Comparison of ENCODE assay signal across 28 mouse cellular contexts in genomic region chr2:146488291-146488690, GRCm38 (mm10). TPM values are rescaled to one million over a fixed set of nuclear protein-coding genes. Genes with fewer than 3 reads are reported as not detected.
A peak's percentile ranks its signal among the peaks of the same experiment; 100 is the strongest.
DNase-seq lines count a peak whose midpoint lies in the region; ATAC-seq and TF ChIP-seq lines count a peak whose summit lies in the region.
"Had no signal": no experiment of that assay in that cellular context is flagged by ENCODE, and none has a peak within 500 bp of the region (broad histone marks: within the 10 kb centered on the region; RNA-seq: fewer than 3 reads in every experiment).

No protein-coding gene starts in this region.

- no peak for TF ChIP-seq CTCF in lung, postnatal 0 days (IDR thresholded peaks at IDR 0.05)
- TF ChIP-seq CTCF in stomach, postnatal 0 days (IDR thresholded peaks at IDR 0.05; ENCODE audit: low read depth), result no peak

- no peaks in the 10 kb centered on the region for H3K9me3 ChIP-seq in lung, postnatal 0 days (ENCODE audit: low read length)
- H3K9me3 ChIP-seq in intestine, embryonic 14.5 days (ENCODE audit: control insufficient read depth, low read length), result no peaks in the 10 kb centered on the region
- no peaks in the 10 kb centered on the region for H3K9me3 ChIP-seq in stomach, postnatal 0 days (ENCODE audit: control insufficient read depth, low read length)
- H3K9me3 ChIP-seq: embryonic facial prominence, embryonic 12.5 days; heart, embryonic 12.5 days; limb, embryonic 10.5 days; limb, embryonic 15.5 days; liver, embryonic 13.5 days; neural tube, embryonic 12.5 days had no signal

- peak; percentile 100 for TF ChIP-seq EP300 in lung, postnatal 0 days (IDR thresholded peaks at IDR 0.05)
- TF ChIP-seq EP300 in stomach, postnatal 0 days (optimal IDR thresholded peaks at IDR 0.05), result no peak

- no peak overlapping the region for H3K4me2 ChIP-seq in lung, postnatal 0 days (replicated peaks; ENCODE audit: low read depth, low read length)
- H3K4me2 ChIP-seq in intestine, embryonic 14.5 days (ENCODE audit: low read length), result no peak overlapping the region
- H3K4me2 ChIP-seq in stomach, postnatal 0 days (replicated peaks; ENCODE audit: low read depth), result no peak overlapping the region
- H3K4me2 ChIP-seq: embryonic facial prominence, embryonic 12.5 days; heart, embryonic 12.5 days; hindbrain, embryonic 14.5 days; limb, embryonic 15.5 days; liver, embryonic 13.5 days; midbrain, embryonic 11.5 days; neural tube, embryonic 12.5 days had no signal

- 0 out of 2 replicates have a peak, but pooled peaks cover 5% of the 10 kb centered on the region for H3K36me3 ChIP-seq in lung, postnatal 0 days (ENCODE audit: insufficient read depth, low read length)
- H3K36me3 ChIP-seq in intestine, embryonic 14.5 days (ENCODE audit: control insufficient read depth, insufficient read depth, low read length), result peaks cover 10% of the 10 kb centered on the region; the same call in 1 of the 2 replicates
- no peaks in the 10 kb centered on the region for H3K36me3 ChIP-seq in stomach, postnatal 0 days (ENCODE audit: control insufficient read depth, insufficient read depth, low read length)
- H3K36me3 ChIP-seq: embryonic facial prominence, embryonic 12.5 days; limb, embryonic 10.5 days; limb, embryonic 15.5 days had no signal

- peaks cover 8% of the 10 kb centered on the region; the same call in 1 of the 2 replicates for H3K4me1 ChIP-seq in lung, postnatal 0 days (ENCODE audit: insufficient read depth, low read depth, low read length)
- H3K4me1 ChIP-seq in intestine, embryonic 14.5 days (replicated peaks; ENCODE audit: control insufficient read depth, insufficient read depth, low read length), result no peaks in the 10 kb centered on the region
- no peaks in the 10 kb centered on the region for H3K4me1 ChIP-seq in stomach, postnatal 0 days (replicated peaks; ENCODE audit: control insufficient read depth, insufficient read depth)
- H3K4me1 ChIP-seq: embryonic facial prominence, embryonic 12.5 days; limb, embryonic 10.5 days; limb, embryonic 15.5 days; neural tube, embryonic 12.5 days had no signal

- ATAC-seq in lung, postnatal 0 days, result peak; percentile 94
- peak; percentile 55; the same call in 1 of the 2 replicates for ATAC-seq in intestine, embryonic 14.5 days (replicated peaks; ENCODE audit: low FRiP score, low TSS enrichment, low read depth)
- peak; percentile 92 for ATAC-seq in stomach, postnatal 0 days (ENCODE audit: low FRiP score, low TSS enrichment)
- ATAC-seq: CD4-positive, CD25-positive, alpha-beta regulatory T cell, adult 4 months; forebrain, embryonic 14.5 days had no signal

- no peak overlapping the region for H3K4me3 ChIP-seq in lung, postnatal 0 days (ENCODE audit: low read depth, low read length)
- H3K4me3 ChIP-seq in intestine, embryonic 14.5 days (ENCODE audit: low read depth, low read length), result no peak overlapping the region
- no peak overlapping the region for H3K4me3 ChIP-seq in stomach, postnatal 0 days (ENCODE audit: low read depth, low read length)
- H3K4me3 ChIP-seq: embryonic facial prominence, embryonic 12.5 days; heart, adult 2 months; heart, embryonic 12.5 days; limb, embryonic 10.5 days; limb, embryonic 15.5 days; liver, embryonic 13.5 days; myocyte; neural tube, embryonic 12.5 days had no signal

- H3K27me3 ChIP-seq in lung, postnatal 0 days (replicated peaks; ENCODE audit: insufficient read depth, low read length), result no peaks in the 10 kb centered on the region
- H3K27me3 ChIP-seq in intestine, embryonic 14.5 days (replicated peaks; ENCODE audit: control insufficient read depth, insufficient read depth, low read length), result no peaks in the 10 kb centered on the region
- no peaks in the 10 kb centered on the region for H3K27me3 ChIP-seq in stomach, postnatal 0 days (ENCODE audit: control insufficient read depth, insufficient read depth, low read length)
- H3K27me3 ChIP-seq: embryonic facial prominence, embryonic 12.5 days; heart, embryonic 12.5 days; limb, embryonic 15.5 days; liver, embryonic 13.5 days; neural tube, embryonic 12.5 days had no signal

- H3K9ac ChIP-seq in lung, postnatal 0 days (replicated peaks; ENCODE audit: low read depth), result no peak overlapping the region
- H3K9ac ChIP-seq in intestine, embryonic 14.5 days (ENCODE audit: low read length), result no peak overlapping the region
- no peak overlapping the region for H3K9ac ChIP-seq in stomach, postnatal 0 days (ENCODE audit: low read length)
- H3K9ac ChIP-seq: embryonic facial prominence, embryonic 12.5 days; heart, embryonic 12.5 days; hindbrain, embryonic 14.5 days; limb, embryonic 15.5 days; liver, embryonic 13.5 days; neural tube, embryonic 12.5 days had no signal

- 24% methylated on average over 3 of the region's 3 CpGs for WGBS in lung, postnatal 0 days
- 55% methylated on average over 3 of the region's 3 CpGs for WGBS in intestine, embryonic 14.5 days
- WGBS in stomach, postnatal 0 days, result 48% methylated on average over 3 of the region's 3 CpGs

- H3K27ac ChIP-seq in lung, postnatal 0 days (ENCODE audit: low read length), result peak overlapping the region; percentile 54; the same call in 1 of the 2 replicates
- no peak overlapping the region for H3K27ac ChIP-seq in intestine, embryonic 14.5 days (ENCODE audit: low read depth)
- no peak overlapping the region for H3K27ac ChIP-seq in stomach, postnatal 0 days (replicated peaks)
- H3K27ac ChIP-seq: embryonic facial prominence, embryonic 12.5 days; heart, adult 2 months; hindbrain, embryonic 14.5 days; limb, embryonic 10.5 days; limb, embryonic 15.5 days; liver, embryonic 13.5 days; neural tube, embryonic 12.5 days had no signal

- peak; percentile 83 for DNase-seq in lung, postnatal 0 days (ENCODE audit: low spot score)
- no peak for DNase-seq in lung, postnatal 4 days
- DNase-seq in intestine, embryonic 14.5 days (ENCODE audit: low spot score), result no peak
- peak; percentile 77 for DNase-seq in lung, postnatal 25 days (ENCODE audit: low spot score)
- no peak for DNase-seq in stomach, postnatal 0 days (ENCODE audit: low spot score)
- DNase-seq in thymus, postnatal 25 days, result no peak
- no peak for DNase-seq in cerebellum, postnatal 36 days
- DNase-seq: adrenal gland, adult 2 months; cerebellum, adult 8-10 months; cerebellum, postnatal 25 days; embryo, embryonic 11 days; gastrocnemius, postnatal 36 days; heart, adult 2 months; kidney, adult 8-10 months; kidney, postnatal 10 days; layer of hippocampus, postnatal 36 days; liver, embryonic 13.5 days; right cerebral cortex, adult 18-20 months had no signal

RNA-seq across cellular contexts. Expression of gene Ralgapa2, which starts 23.9 kb away (rescaled TPM):
- 9.1 and 9.7 TPM in 2 replicates for polyA plus RNA-seq in lung, postnatal 0 days (2015; fragmentation: Nextera tagmentation; extraction: Ambion mirVana)
- 11.0 and 13.1 TPM in 2 replicates for polyA plus RNA-seq in intestine, embryonic 14.5 days (2014; fragmentation: Nextera tagmentation; extraction: Ambion mirVana)
- polyA plus RNA-seq in stomach, postnatal 0 days (2015; fragmentation: Nextera tagmentation; extraction: Ambion mirVana), result 3.1 and 3.3 TPM in 2 replicates

Comparison
In these comparisons a context has a peak if more than half of its experiments do, and no peak if none do; other contexts are left out.
1. DNase-seq: peak in lung, postnatal 0 days (single experiment) and lung, postnatal 25 days (single experiment); none in lung, postnatal 4 days (0 of 2), intestine, embryonic 14.5 days (single experiment), stomach, postnatal 0 days (single experiment), thymus, postnatal 25 days (single experiment) and cerebellum, postnatal 36 days (0 of 2).
2. Peak in every context shown above with its lines, with median percentiles within 50 percentile points of each other: ATAC-seq.